Mouse (Mus musculus) layer of hippocampus, adult 2 months (tissue): ENCODE results near the gene Acsf2. TPM values are rescaled to one million over a fixed set of nuclear protein-coding genes. Genes with fewer than 3 reads are reported as not detected.

Experiments
- DNase-seq, 2 experiments: peaks; one replicate each; pipeline ENCODE4 v3.0.0; 2022; ENCODE audit warnings: low spot score in 2 of 2
- H3K27ac ChIP-seq: fragments of 200-600 bp; 2 replicates; pipeline ENCODE4 v1.8.1; 2022
- H3K4me3 ChIP-seq: fragments of 200-600 bp; 2 replicates; pipeline ENCODE4 v1.8.1; 2022; ENCODE audit warnings: mild to moderate bottlenecking
- CTCF ChIP-seq: fragments of 200-600 bp; conservative IDR thresholded peaks from 2 replicates; pipeline ENCODE4 v1.8.1; 2022; ENCODE audit warnings: antibody characterized with exemption, mild to moderate bottlenecking, moderate library complexity
- total RNA-seq, 2 experiments: library from RNA; stranded (reverse); gene quantifications; 2 replicates each; pipeline ENCODE4 v1.2.3; 2021

The Acsf2 gene
- total RNA-seq, 2 experiments from 2014 or later = 18.7 to 19.5 TPM

GRCm38 (mm10) chr11:94528879-94529278, 72.8 kb downstream of the Acsf2 start:
- no peak overlapping the region for H3K27ac ChIP-seq
- H3K4me3 ChIP-seq = no peak overlapping the region
- no peak for TF ChIP-seq CTCF
- DNase-seq = no peak

GRCm38 (mm10) chr11:94526171-94526879, 75.3 kb downstream of the Acsf2 start:
- no peak overlapping the region for H3K4me3 ChIP-seq
- H3K27ac ChIP-seq = no peak overlapping the region
- DNase-seq = no peak
- no peak for TF ChIP-seq CTCF

- Histone ChIP-seq H3K4me3 (peak within 1 kb of the TSS; percentile 75), H3K27ac (peak within 1 kb of the TSS; percentile 56)
- DNase-seq = peak; percentile 25 to 36
- peak; percentile 33 for TF ChIP-seq CTCF
Observed at GRCm38 (mm10) chr11:94521219-94521843, 80.3 kb downstream of the Acsf2 start, which contains the start of gene Mycbpap. Mycbpap (minus strand) TSS chr11:94521742.

DNA sequence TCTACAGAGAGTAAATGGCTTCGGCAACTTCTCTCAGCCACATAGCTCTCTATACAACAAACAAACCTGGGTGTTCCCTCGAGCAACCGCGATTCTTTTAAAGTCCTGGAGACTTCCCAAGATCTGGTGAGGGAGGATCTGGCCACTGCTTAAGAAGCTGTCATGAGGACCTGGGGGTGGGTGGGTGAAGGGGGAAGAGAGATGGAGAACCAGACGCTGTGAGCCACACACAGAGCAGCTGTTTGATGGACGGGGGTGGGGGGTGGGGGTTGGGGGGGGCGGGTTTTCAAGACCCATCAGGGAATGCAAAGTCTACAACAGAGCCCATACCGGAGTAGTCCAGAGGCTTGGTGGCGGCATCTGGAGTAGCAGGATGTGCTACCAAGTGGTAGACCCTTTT, 88.2 kb downstream of the Acsf2 start:
- Histone ChIP-seq H3K4me3 (no peak overlapping the region), H3K27ac (no peak overlapping the region)
- TF ChIP-seq CTCF = no peak
- DNase-seq = no peak

DNA sequence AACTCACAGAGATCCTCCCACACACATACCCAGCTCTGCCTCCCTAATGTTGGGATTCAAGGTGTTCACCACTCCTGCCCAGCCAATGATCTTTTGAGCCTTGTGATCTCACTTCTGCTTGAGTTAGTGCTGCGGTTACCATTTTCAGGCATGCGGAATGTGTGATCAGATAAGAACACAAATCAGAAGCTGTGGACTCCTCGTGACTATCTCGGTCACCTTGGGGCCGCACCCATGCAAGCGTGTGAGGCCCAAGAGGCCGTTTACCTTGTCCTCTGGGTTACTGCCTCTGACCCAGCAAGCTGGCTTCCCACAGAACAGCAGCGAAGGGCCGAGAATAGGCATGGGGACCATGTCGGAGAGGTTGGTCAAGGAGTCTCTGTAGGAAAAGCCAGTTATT, 92.7 kb downstream of the Acsf2 start:
- no peak for DNase-seq
- Histone ChIP-seq H3K27ac (no peak overlapping the region), H3K4me3 (no peak overlapping the region)
- no peak for TF ChIP-seq CTCF

Other genes starting within 250 kb of the Acsf2 start
- 1 to 10 TPM; 1.2 to 2.2 TPM for gene Abcc3, start 208.9 kb downstream of the Acsf2 start, total RNA-seq
- 10 to 100 TPM; 61.0 to 74.0 TPM for gene Cacna1g, start 127.7 kb downstream of the Acsf2 start, total RNA-seq
- under 1 TPM in 1 of 2 experiments, not detected in 1; 0.18 TPM for gene Spata20, start 115.7 kb downstream of the Acsf2 start, total RNA-seq
- gene Epn3, start 101.9 kb downstream of the Acsf2 start, total RNA-seq = 1 to 10 TPM; 1.6 TPM
- 1 to 10 TPM; 2.2 to 4.6 TPM for gene Mycbpap, start 80.1 kb downstream of the Acsf2 start, total RNA-seq
- 10 to 100 TPM in 1 of 2 experiments, 1 to 10 TPM in 1; 9.3 to 11.3 TPM for gene Rsad1, start 52.6 kb downstream of the Acsf2 start, total RNA-seq
- under 1 TPM; 0.28 to 0.49 TPM for gene Chad, start 36.8 kb downstream of the Acsf2 start, total RNA-seq
- 10 to 100 TPM; 74.8 to 75.8 TPM for gene Lrrc59, start 27.9 kb upstream of the Acsf2 start, total RNA-seq
- gene Mrpl27, start 51.9 kb upstream of the Acsf2 start, total RNA-seq = 10 to 100 TPM; 60.8 to 66.0 TPM
- gene Eme1, start 52.1 kb upstream of the Acsf2 start, total RNA-seq = under 1 TPM; 0.27 to 0.41 TPM
- gene Xylt2, start 75.6 kb upstream of the Acsf2 start, total RNA-seq = 10 to 100 TPM; 25.5 to 27.7 TPM
- gene Gm11541, start 102.6 kb upstream of the Acsf2 start, total RNA-seq = not detected
- gene Cdc34b, start 139.9 kb upstream of the Acsf2 start, total RNA-seq = not detected
- not detected for gene Tmem92, start 180.8 kb upstream of the Acsf2 start, total RNA-seq